Mouse (Mus musculus) stomach, postnatal 0 days (tissue): ENCODE data around the gene Nepro.

Experiments
- CTCF ChIP-seq: IDR thresholded peaks from 2 replicates; pipeline ENCODE4 v1.5.1; 2016; ENCODE audit warnings: antibody characterized with exemption, low read depth, mild to moderate bottlenecking, moderate library complexity
- EP300 ChIP-seq: optimal IDR thresholded peaks from 2 replicates; pipeline ENCODE3; 2016; ENCODE audit warnings: antibody characterized with exemption

GRCm38 (mm10) chr16:44692541-44692940 lies 31.6 kb upstream of the Nepro start:
- TF ChIP-seq EP300 (no peak), CTCF (no peak)
